Mouse (Mus musculus) stomach, embryonic 16.5 days (tissue): ENCODE data around the gene Kcne3. TPM values are rescaled to one million over a fixed set of nuclear protein-coding genes. Genes with fewer than 3 reads are reported as not detected.

ENCODE experiments used
- ATAC-seq: fragments of 200-750 bp; cut with Nextera tagmentation; 2 replicates; pipeline ENCODE4 v1.8.0; 2017; ENCODE audit warnings: moderate number of reproducible peaks, moderate TSS enrichment; ENCODE audit not compliant: insufficient read depth, low FRiP score
- H3K27ac ChIP-seq: fragments of 300-500 bp; sonication (generic); 2 replicates; pipeline ENCODE4 v1.5.1; 2014; ENCODE audit warnings: low read length
- H3K27me3 ChIP-seq: fragments of 300-500 bp; sonication (generic); 2 replicates; pipeline ENCODE4 v1.6.1; 2014; ENCODE audit warnings: low read length, control low read depth, mixed read lengths; ENCODE audit not compliant: control insufficient read depth, insufficient read depth
- H3K36me3 ChIP-seq: fragments of 300-500 bp; sonication (generic); 2 replicates; pipeline ENCODE4 v1.6.1; 2014; ENCODE audit warnings: low read length; ENCODE audit not compliant: control insufficient read depth, insufficient read depth
- H3K4me1 ChIP-seq: fragments of 300-500 bp; sonication (generic); 2 replicates; pipeline ENCODE4 v1.6.1; 2014; ENCODE audit warnings: low read length, control low read depth, mixed read lengths; ENCODE audit not compliant: control insufficient read depth, insufficient read depth
- H3K4me2 ChIP-seq: fragments of 300-500 bp; sonication (generic); 2 replicates; pipeline ENCODE4 v1.6.1; 2014; ENCODE audit warnings: low read depth, low read length, mixed read lengths
- H3K4me3 ChIP-seq: fragments of 300-500 bp; sonication (generic); replicated peaks from 2 replicates; pipeline ENCODE4 v1.5.1; 2014; ENCODE audit warnings: mild to moderate bottlenecking, low read length
- H3K9ac ChIP-seq: fragments of 300-500 bp; sonication (generic); 2 replicates; pipeline ENCODE4 v1.6.1; 2014; ENCODE audit warnings: low read length
- H3K9me3 ChIP-seq: fragments of 300-500 bp; sonication (generic); replicated peaks from 2 replicates; pipeline ENCODE4 v1.6.1; 2016; ENCODE audit warnings: low read length, control low read depth; ENCODE audit not compliant: control insufficient read depth
- WGBS: fragments of 180-500 bp; shearing (Covaris S2); extraction: QIAGEN DNeasy Blood & Tissue Kit; methylation state at CpG from one replicate; pipeline ENCODE4 v1.1.7; 2014; 5-methylcytosine and 5-hydroxymethylcytosine counted together
- polyA plus RNA-seq: library from polyadenylated mRNA; unstranded; fragments of >200 nt; fragmentation: Nextera tagmentation; extraction: Ambion mirVana; gene quantifications from 2 replicates; pipeline ENCODE4 v1.2.1, GENCODE M21; 2015

Kcne3 gene
- polyA plus RNA-seq, 1 experiment from 2014 or later, result 13.9 TPM

DNA sequence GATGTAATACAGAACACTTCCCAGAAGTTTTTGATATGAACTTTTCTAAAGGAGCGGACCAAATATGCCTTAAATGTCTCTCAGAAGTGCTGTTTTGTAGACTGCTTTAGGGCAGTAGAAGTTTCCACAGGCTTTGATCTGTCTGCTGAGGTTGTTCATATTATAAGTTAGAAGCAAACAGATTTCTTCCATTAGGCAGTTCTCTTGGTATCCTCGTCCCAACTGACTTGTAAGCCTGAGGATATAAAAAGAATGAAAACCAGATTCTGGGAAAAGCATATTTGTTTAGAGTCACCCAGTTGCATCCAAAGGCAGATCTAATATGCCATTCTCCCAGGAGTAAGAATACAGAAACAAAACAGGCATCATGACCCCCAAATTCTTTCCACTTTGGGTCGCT is 24.9 kb downstream of the Kcne3 start:
- WGBS, result 82% methylated on average over 3 of the region's 3 CpGs
- H3K9me3 ChIP-seq, result no peaks in the 10 kb centered on the region

DNA sequence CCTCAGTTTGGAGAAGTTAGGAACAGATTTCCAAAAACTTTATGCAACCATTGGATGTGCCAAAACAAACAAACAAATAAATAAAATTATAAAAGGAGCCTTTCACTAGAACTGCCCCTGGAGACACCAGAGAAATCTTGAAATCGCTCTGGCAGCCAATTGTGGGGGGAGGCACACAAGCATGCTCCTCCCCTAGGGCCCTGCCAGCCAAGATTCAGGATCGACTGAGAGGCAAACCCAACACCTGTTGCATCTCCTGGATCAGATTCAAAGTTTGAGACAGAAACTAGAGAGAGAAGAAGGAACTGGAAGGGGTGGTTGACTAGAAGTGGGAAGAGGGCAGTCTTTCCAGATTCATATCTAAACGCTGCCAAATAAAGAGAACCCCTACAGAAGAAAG is 27.3 kb downstream of the Kcne3 start:
- no peak for ATAC-seq
- H3K9ac ChIP-seq, result no peak overlapping the region
- H3K27me3 ChIP-seq, result no peaks in the 10 kb centered on the region
- H3K4me1 ChIP-seq, result no peaks in the 10 kb centered on the region
- 62% methylated on average over 3 of the region's 3 CpGs for WGBS
- H3K36me3 ChIP-seq, result no peaks in the 10 kb centered on the region
- H3K27ac ChIP-seq, result no peak overlapping the region
- H3K9me3 ChIP-seq, result no peaks in the 10 kb centered on the region
- H3K4me3 ChIP-seq, result no peak overlapping the region
- H3K4me2 ChIP-seq, result no peak overlapping the region

More for the DNA sequence above, 24.9 kb downstream of the Kcne3 start:
- no peak for ATAC-seq
- no peak overlapping the region for H3K4me3 ChIP-seq
- no peak overlapping the region for H3K9ac ChIP-seq
- no peaks in the 10 kb centered on the region for H3K27me3 ChIP-seq
- H3K4me2 ChIP-seq, result no peak overlapping the region
- no peaks in the 10 kb centered on the region for H3K36me3 ChIP-seq
- H3K4me1 ChIP-seq, result no peaks in the 10 kb centered on the region
- no peak overlapping the region for H3K27ac ChIP-seq

DNA sequence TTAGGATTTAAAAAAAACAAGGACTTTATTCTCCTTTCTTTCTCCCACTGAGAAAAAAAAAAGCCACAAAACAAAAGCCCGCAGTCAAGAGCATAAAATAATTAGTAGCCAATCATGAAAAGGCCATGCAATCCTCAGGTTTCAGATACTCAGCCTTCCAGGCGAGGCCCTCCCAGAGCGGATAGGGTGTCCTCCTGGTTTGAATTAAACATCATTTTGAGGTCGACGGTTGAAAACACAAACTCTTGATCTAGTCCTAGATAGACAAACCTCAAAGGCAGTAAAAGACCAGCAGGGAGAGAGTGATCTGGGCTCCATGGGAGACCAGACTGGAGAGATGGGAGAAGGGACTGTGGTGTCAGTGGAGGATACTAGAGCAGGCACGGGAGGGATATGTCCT is 28.6 kb downstream of the Kcne3 start:
- H3K27ac ChIP-seq, result no peak overlapping the region
- H3K4me2 ChIP-seq, result no peak overlapping the region
- H3K9me3 ChIP-seq, result no peaks in the 10 kb centered on the region
- no peaks in the 10 kb centered on the region for H3K4me1 ChIP-seq
- no peak for ATAC-seq
- WGBS, result 73% methylated on average over 6 of the region's 6 CpGs
- no peaks in the 10 kb centered on the region for H3K36me3 ChIP-seq
- no peak overlapping the region for H3K4me3 ChIP-seq
- no peaks in the 10 kb centered on the region for H3K27me3 ChIP-seq
- H3K9ac ChIP-seq, result no peak overlapping the region

DNA sequence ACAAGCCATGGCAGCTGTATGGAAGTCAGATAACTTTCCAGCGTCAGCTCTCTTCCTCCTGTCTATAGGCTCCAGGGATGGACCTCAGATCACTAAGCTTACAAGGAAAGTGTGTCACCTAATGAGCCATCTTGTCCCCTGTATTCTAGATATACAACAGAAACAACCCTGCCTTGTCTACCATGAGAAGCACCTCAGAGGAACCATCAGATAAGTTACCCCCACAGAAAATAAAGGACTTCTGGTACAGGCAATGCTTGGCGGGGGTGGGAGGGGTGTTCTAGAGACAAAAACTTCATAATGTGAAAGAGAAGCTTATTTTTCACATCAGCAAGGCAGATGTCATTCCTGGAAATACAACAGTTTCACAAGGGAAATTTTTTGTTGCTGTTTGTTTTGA is 29.8 kb downstream of the Kcne3 start:
- Histone ChIP-seq H3K9ac (no peak overlapping the region), H3K36me3 (no peaks in the 10 kb centered on the region), H3K4me1 (no peaks in the 10 kb centered on the region), H3K9me3 (no peaks in the 10 kb centered on the region), H3K27ac (no peak overlapping the region), H3K4me2 (no peak overlapping the region), H3K27me3 (no peaks in the 10 kb centered on the region), H3K4me3 (no peak overlapping the region)
- ATAC-seq, result no peak
- 88% methylated on average over 2 of the region's 2 CpGs for WGBS

DNA sequence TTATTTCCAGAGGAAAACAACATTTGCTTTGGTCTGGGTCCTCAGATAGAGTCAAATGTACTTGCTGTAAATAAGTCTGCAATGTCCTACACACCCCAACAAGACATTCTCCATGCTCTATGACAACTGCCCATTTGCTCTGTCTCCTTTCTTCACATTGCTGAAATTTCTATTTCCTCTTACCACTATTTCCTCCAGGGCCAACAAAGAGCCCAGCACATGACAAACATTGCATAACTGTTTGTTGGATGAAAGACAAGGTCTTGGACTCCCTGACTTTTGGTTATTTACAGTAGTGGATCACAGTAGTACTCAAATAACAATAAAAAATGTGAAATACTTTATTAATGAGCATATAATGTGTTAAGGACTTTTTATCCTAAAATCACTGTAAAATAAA is 31.6 kb downstream of the Kcne3 start:
- H3K4me1 ChIP-seq, result no peaks in the 10 kb centered on the region
- no peak overlapping the region for H3K9ac ChIP-seq
- no peak overlapping the region for H3K27ac ChIP-seq
- H3K36me3 ChIP-seq, result no peaks in the 10 kb centered on the region
- ATAC-seq, result no peak
- no peak overlapping the region for H3K4me3 ChIP-seq
- no peaks in the 10 kb centered on the region for H3K27me3 ChIP-seq
- no peaks in the 10 kb centered on the region for H3K9me3 ChIP-seq
- no peak overlapping the region for H3K4me2 ChIP-seq

DNA sequence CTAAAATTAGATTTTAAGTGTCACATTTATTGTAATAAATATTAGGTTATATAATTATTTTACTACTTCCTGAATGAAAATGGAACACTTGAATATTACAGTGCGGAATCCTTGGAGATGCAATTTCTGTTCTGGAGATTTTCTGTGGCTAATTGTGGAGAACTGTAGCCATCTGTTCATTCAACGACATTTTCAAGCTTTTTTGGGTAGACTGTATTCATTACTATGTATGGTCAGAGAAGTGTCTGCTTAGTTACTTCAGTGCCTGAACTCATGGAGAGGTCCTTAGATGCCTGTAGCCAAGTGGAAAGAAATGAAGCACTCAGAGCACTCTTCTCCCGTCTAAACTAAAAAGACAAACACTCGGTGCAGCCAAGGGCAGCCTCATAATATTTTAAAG is 38.0 kb downstream of the Kcne3 start:
- no peak overlapping the region for H3K27ac ChIP-seq
- no peak overlapping the region for H3K4me2 ChIP-seq
- ATAC-seq, result no peak
- no peaks in the 10 kb centered on the region for H3K36me3 ChIP-seq
- H3K4me1 ChIP-seq, result peaks cover 4% of the 10 kb centered on the region; the same call in 1 of the 2 replicates
- WGBS, result 62% methylated on average over 4 of the region's 4 CpGs
- H3K4me3 ChIP-seq, result no peak overlapping the region
- no peak overlapping the region for H3K9ac ChIP-seq
- no peaks in the 10 kb centered on the region for H3K9me3 ChIP-seq
- no peaks in the 10 kb centered on the region for H3K27me3 ChIP-seq

DNA sequence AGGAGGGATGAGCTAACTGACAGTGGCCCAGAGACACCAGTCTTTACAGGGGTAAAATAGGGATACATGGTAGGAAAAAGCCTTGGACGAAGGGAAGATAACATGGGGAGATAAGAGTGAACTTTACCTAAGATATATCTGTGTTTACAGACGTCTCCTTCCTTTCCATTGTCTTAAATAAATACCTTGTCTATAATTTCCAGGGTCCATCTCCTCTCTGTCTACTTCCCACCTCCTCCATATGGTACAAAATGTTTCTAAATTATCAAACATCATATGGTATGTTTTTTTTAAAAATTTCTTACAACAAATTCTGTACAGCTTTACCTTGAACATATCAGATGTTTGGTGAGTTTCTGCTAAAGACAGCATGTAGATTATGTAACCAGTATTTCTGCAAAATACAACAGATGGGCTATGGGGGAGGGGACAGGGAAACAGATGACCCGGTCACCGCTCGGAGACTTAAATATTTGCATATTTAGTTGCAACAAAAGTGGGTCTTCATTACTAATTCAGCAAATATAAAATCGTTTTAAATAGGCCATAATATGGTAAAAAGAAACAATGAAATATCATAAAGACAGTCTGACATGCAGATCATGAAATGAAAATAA is 38.9 kb downstream of the Kcne3 start:
- WGBS, result 40% methylated on average over 6 of the region's 6 CpGs
- ATAC-seq, result no peak
- H3K9ac ChIP-seq, result no peak overlapping the region

DNA sequence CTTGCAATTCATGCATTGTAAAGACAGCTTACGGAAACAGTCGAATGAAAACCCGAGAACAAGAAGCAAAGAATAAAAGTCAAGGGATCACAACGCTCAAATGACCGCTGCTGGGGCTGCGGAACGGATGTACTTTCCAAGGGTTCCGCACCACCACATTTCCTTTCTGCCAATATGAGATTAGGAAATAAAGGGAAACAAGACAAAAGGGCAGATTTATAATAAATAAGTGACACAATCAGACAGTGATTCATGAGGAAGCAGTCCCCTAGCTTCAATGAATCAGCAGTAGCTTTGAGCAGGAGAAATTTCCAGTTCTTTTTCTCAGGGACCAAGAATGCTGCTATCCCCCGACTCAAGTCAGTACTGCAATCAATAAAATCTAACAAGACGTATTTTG is 39.7 kb downstream of the Kcne3 start:
- H3K4me3 ChIP-seq, result no peak overlapping the region
- H3K36me3 ChIP-seq, result no peaks in the 10 kb centered on the region
- H3K27ac ChIP-seq, result no peak overlapping the region
- H3K27me3 ChIP-seq, result no peaks in the 10 kb centered on the region
- peaks cover 4% of the 10 kb centered on the region; the same call in 1 of the 2 replicates for H3K4me1 ChIP-seq
- ATAC-seq, result no peak
- no peak overlapping the region for H3K4me2 ChIP-seq
- no peak overlapping the region for H3K9ac ChIP-seq
- 49% methylated on average over 10 of the region's 10 CpGs for WGBS
- H3K9me3 ChIP-seq, result no peaks in the 10 kb centered on the region

More for the DNA sequence above, 38.9 kb downstream of the Kcne3 start:
- Histone ChIP-seq H3K4me1 (peaks cover 4% of the 10 kb centered on the region; the same call in 1 of the 2 replicates), H3K4me2 (no peak overlapping the region), H3K27ac (no peak overlapping the region), H3K4me3 (no peak overlapping the region), H3K9me3 (no peaks in the 10 kb centered on the region), H3K36me3 (no peaks in the 10 kb centered on the region), H3K27me3 (no peaks in the 10 kb centered on the region)

DNA sequence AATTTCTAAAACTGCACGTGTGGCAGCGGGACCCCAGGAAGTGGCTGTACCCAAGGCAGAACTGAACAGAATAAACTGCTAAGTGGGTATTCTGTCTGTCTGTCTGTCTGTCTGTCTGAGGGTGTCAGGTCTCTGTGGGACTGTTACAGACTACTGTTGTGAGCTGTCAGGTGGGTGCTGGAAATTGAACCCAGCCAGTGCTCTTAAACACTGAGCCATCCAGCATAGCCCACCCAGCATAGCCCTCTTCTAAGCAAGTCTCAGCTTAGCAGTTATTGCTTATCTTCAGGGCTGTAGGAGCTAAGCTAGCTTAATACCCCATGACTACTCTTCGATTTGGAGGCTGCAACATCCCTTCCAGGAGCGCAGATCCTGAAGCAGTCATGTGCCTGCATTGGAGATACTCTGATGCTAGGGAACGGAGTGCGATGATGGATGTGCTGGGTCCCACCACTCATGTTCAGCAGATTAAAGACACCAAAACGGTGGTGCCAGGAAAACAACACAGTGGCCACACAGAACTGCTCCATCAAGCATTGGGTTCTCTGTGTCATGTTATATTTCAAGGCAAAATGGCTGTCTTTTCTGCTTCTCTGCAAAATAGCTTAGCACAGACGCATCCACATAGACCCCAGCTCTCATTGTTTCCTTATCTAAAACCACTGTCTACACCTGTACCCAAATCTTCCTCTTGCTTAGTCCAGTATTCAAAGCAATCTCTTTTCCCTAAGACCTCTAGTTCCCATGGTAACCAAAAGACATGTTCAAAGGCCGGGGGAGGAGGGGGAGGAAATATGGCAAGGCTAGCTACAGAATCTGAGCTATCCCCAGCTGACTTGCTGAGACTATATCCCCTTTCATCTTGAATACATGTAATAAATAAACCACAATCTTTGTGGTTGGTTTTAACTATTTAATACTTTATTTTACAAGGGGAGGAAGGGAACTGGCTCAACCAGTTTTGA is 40.6 kb downstream of the Kcne3 start:
- ATAC-seq, result no peak
- H3K4me3 ChIP-seq, result no peak overlapping the region
- H3K4me1 ChIP-seq, result peaks cover 4% of the 10 kb centered on the region; the same call in 1 of the 2 replicates
- no peak overlapping the region for H3K9ac ChIP-seq
- H3K4me2 ChIP-seq, result no peak overlapping the region
- 74% methylated on average over 9 of the region's 9 CpGs for WGBS
- H3K27me3 ChIP-seq, result no peaks in the 10 kb centered on the region
- H3K9me3 ChIP-seq, result no peaks in the 10 kb centered on the region
- no peak overlapping the region for H3K27ac ChIP-seq
- no peaks in the 10 kb centered on the region for H3K36me3 ChIP-seq
